Mouse (Mus musculus) liver, adult 2 months (tissue): ENCODE measurements at regions not wholly inside any gene's neighbourhood (a gene's known extent, or its start where the extent isn't known, plus 50 kb on each side); places are given as distances from the start of the nearest gene placed in this dataset.

Experiments
- CTCF ChIP-seq: fragments of 200-500 bp; IDR thresholded peaks from 2 replicates; pipeline ENCODE4 v1.5.1; 2011; ENCODE audit warnings: low read depth, low read length, control low read depth
- POLR2A ChIP-seq: fragments of 200-500 bp; IDR thresholded peaks from 2 replicates; pipeline ENCODE4 v1.6.1; 2011; ENCODE audit warnings: low read length, control low read depth; ENCODE audit not compliant: insufficient read depth; ENCODE audit errors: extremely low read depth

DNA sequence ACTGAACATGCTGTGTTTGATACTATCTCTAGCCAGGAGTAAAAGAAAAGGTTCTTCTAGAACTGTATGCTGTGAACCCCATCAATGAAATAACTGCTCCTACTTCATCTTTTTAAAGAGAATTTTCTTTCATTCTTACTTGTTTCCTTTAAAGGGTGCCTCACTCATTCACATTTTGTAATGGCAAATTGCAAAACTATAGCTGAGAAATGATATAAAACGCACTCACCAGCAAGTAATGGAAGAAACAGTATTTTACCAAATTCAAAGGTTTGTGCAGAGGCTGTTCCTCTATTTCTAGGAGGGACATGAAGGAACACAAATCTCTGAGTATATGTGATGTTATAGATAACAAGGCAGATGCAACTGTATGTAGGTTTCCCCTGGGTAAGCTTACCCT is 183.4 kb downstream of the Gm11146 start:
- TF ChIP-seq POLR2A (no peak), CTCF (no peak)
